Mouse (Mus musculus): ENCODE data around the gene Vsig8.

GRCm38 (mm10) chr1:172518013-172518412, 37.7 kb upstream of the Vsig8 start:
- TF ChIP-seq CTCF (IDR thresholded peaks at IDR 0.05; ENCODE audit: borderline replicate concordance, extremely low read depth, insufficient read depth, insufficient read length): peak; percentile 51; the same call in 1 of the 2 replicates
- no peak for TF ChIP-seq POLR2A (IDR thresholded peaks at IDR 0.05; ENCODE audit: borderline replicate concordance, extremely low read depth, insufficient read depth, insufficient read length, poor library complexity, severe bottlenecking)
